In genomic region chr3:28019727-28020126, GRCm38 (mm10) we compare ENCODE assay signal across 17 mouse cellular contexts.
DNase-seq lines count a peak whose midpoint lies in the region; ATAC-seq and TF ChIP-seq lines count a peak whose summit lies in the region.
"Had no signal": no experiment of that assay in that cellular context is flagged by ENCODE, and none has a peak within 500 bp of the region (broad histone marks: within the 10 kb centered on the region; RNA-seq: fewer than 3 reads in every experiment).

No protein-coding gene starts in this region.

- no peak overlapping the region for H3K4me2 ChIP-seq in forebrain, postnatal 0 days (ENCODE audit: low read depth)
- no peak overlapping the region for H3K4me2 ChIP-seq in forebrain, embryonic 11.5 days (ENCODE audit: low read depth, low read length, severe bottlenecking)
- H3K4me2 ChIP-seq in hindbrain, embryonic 16.5 days (ENCODE audit: low read length) = no peak overlapping the region
- no peak overlapping the region for H3K4me2 ChIP-seq in hindbrain, embryonic 12.5 days (replicated peaks)
- H3K4me2 ChIP-seq: embryonic facial prominence, embryonic 13.5 days; heart, embryonic 12.5 days; intestine, embryonic 15.5 days had no signal

- TF ChIP-seq POLR2A in ES-Bruce4 (IDR thresholded peaks at IDR 0.05; ENCODE audit: insufficient read depth, low read length) = no peak
- TF ChIP-seq POLR2A in brain, embryonic 14.5 days (IDR thresholded peaks at IDR 0.05; ENCODE audit: borderline replicate concordance, extremely low read depth, insufficient read depth, insufficient read length, poor library complexity, severe bottlenecking) = no peak

- no peak overlapping the region for H3K4me3 ChIP-seq in forebrain, postnatal 0 days (ENCODE audit: low read depth, low read length)
- H3K4me3 ChIP-seq in forebrain, embryonic 11.5 days (ENCODE audit: low read depth, low read length) = no peak overlapping the region
- no peak overlapping the region for H3K4me3 ChIP-seq in hindbrain, embryonic 16.5 days (ENCODE audit: low read length)
- H3K4me3 ChIP-seq in hindbrain, embryonic 12.5 days = no peak overlapping the region
- H3K4me3 ChIP-seq in ES-Bruce4 (ENCODE audit: low read depth, low read length) = no peak overlapping the region
- H3K4me3 ChIP-seq: embryonic facial prominence, embryonic 13.5 days; heart, adult 2 months; heart, embryonic 12.5 days; intestine, embryonic 15.5 days had no signal

- H3K27ac ChIP-seq in forebrain, postnatal 0 days (ENCODE audit: low read depth, low read length) = no peak overlapping the region
- no peak overlapping the region for H3K27ac ChIP-seq in forebrain, embryonic 11.5 days (ENCODE audit: low read depth, low read length)
- H3K27ac ChIP-seq in hindbrain, embryonic 16.5 days (ENCODE audit: low read depth, low read length) = no peak overlapping the region
- H3K27ac ChIP-seq in hindbrain, embryonic 12.5 days = no peak overlapping the region
- peak overlapping the region; percentile 49; the same call in 1 of the 2 replicates for H3K27ac ChIP-seq in ES-Bruce4 (ENCODE audit: insufficient read depth, low read length)
- H3K27ac ChIP-seq: embryonic facial prominence, embryonic 13.5 days; heart, adult 2 months; intestine, embryonic 15.5 days had no signal

- ATAC-seq in forebrain, postnatal 0 days = peak; percentile 48; the same call in 1 of the 2 replicates
- no peak for ATAC-seq in forebrain, embryonic 11.5 days (replicated peaks; ENCODE audit: low FRiP score)
- ATAC-seq in hindbrain, embryonic 16.5 days = 0 out of 2 replicates have a peak, but pooled peaks have one; percentile 20
- no peak for ATAC-seq in hindbrain, embryonic 12.5 days (ENCODE audit: low FRiP score)
- ATAC-seq: intestine, embryonic 15.5 days had no signal

- no peak for DNase-seq in forebrain, postnatal 0 days
- DNase-seq in forebrain, embryonic 11.5 days (ENCODE audit: low spot score) = no peak
- peak; percentile 48 for DNase-seq in brain, embryonic 14.5 days (ENCODE audit: low read depth)
- DNase-seq: adrenal gland, postnatal 10 days; cerebellum, adult 11-12 months; cerebellum, adult 9-10 months; cerebellum, postnatal 25 days; gastrocnemius, postnatal 10 days; heart, adult 2 months; kidney, adult 18-20 months had no signal

- no peaks in the 10 kb centered on the region for H3K36me3 ChIP-seq in forebrain, postnatal 0 days (ENCODE audit: insufficient read depth)
- no peaks in the 10 kb centered on the region for H3K36me3 ChIP-seq in forebrain, embryonic 11.5 days (ENCODE audit: control insufficient read depth, insufficient read depth, low read length)
- H3K36me3 ChIP-seq in hindbrain, embryonic 16.5 days (ENCODE audit: control insufficient read depth, insufficient read depth, low read length) = no peaks in the 10 kb centered on the region
- no peaks in the 10 kb centered on the region for H3K36me3 ChIP-seq in hindbrain, embryonic 12.5 days
- H3K36me3 ChIP-seq in ES-Bruce4 (ENCODE audit: control insufficient read depth, insufficient read depth, low read length, poor library complexity, severe bottlenecking) = no peaks in the 10 kb centered on the region
- H3K36me3 ChIP-seq: embryonic facial prominence, embryonic 13.5 days; G1E; heart, embryonic 12.5 days; intestine, embryonic 15.5 days had no signal

- 55% methylated on average over 4 of the region's 4 CpGs for WGBS in forebrain, postnatal 0 days
- 93% methylated on average over 4 of the region's 4 CpGs for WGBS in forebrain, embryonic 11.5 days
- 60% methylated on average over 4 of the region's 4 CpGs for WGBS in hindbrain, embryonic 16.5 days
- WGBS in hindbrain, embryonic 12.5 days = 76% methylated on average over 4 of the region's 4 CpGs

- no peak for TF ChIP-seq CTCF in forebrain, postnatal 0 days (IDR thresholded peaks at IDR 0.05; ENCODE audit: low read depth)
- TF ChIP-seq CTCF in ES-Bruce4 (IDR thresholded peaks at IDR 0.05; ENCODE audit: low read depth, low read length) = no peak
- TF ChIP-seq CTCF in brain, embryonic 14.5 days (IDR thresholded peaks at IDR 0.05; ENCODE audit: borderline replicate concordance, extremely low read depth, insufficient read depth, insufficient read length) = no peak

- TF ChIP-seq EP300 in ES-Bruce4 (IDR thresholded peaks at IDR 0.05; ENCODE audit: insufficient read depth, low read depth, low read length) = no peak

- H3K27me3 ChIP-seq in forebrain, postnatal 0 days (ENCODE audit: insufficient read depth, low read length) = no peaks in the 10 kb centered on the region
- H3K27me3 ChIP-seq in forebrain, embryonic 11.5 days (ENCODE audit: control insufficient read depth, insufficient read depth, low read length) = no peaks in the 10 kb centered on the region
- no peaks in the 10 kb centered on the region for H3K27me3 ChIP-seq in hindbrain, embryonic 16.5 days (replicated peaks; ENCODE audit: control insufficient read depth, insufficient read depth, low read length)
- H3K27me3 ChIP-seq in hindbrain, embryonic 12.5 days = no peaks in the 10 kb centered on the region
- H3K27me3 ChIP-seq in ES-Bruce4 (ENCODE audit: control insufficient read depth, insufficient read depth, low read length, poor library complexity, severe bottlenecking) = no peaks in the 10 kb centered on the region
- H3K27me3 ChIP-seq: embryonic facial prominence, embryonic 13.5 days; heart, embryonic 12.5 days; intestine, embryonic 15.5 days had no signal

- no peaks in the 10 kb centered on the region for H3K9me3 ChIP-seq in forebrain, postnatal 0 days (ENCODE audit: low read length)
- no peaks in the 10 kb centered on the region for H3K9me3 ChIP-seq in forebrain, embryonic 11.5 days (ENCODE audit: control insufficient read depth, low read length)
- H3K9me3 ChIP-seq in hindbrain, embryonic 16.5 days (ENCODE audit: control insufficient read depth, low read length) = peaks cover 1% of the 10 kb centered on the region; the same call in 1 of the 2 replicates
- H3K9me3 ChIP-seq in hindbrain, embryonic 12.5 days (replicated peaks) = no peaks in the 10 kb centered on the region; the same call in 1 of the 2 replicates
- peaks cover 4% of the 10 kb centered on the region; the same call in 1 of the 2 replicates for H3K9me3 ChIP-seq in ES-Bruce4 (replicated peaks; ENCODE audit: control insufficient read depth, insufficient read depth, low read length, poor library complexity, severe bottlenecking)
- H3K9me3 ChIP-seq: embryonic facial prominence, embryonic 13.5 days; G1E; intestine, embryonic 15.5 days had no signal

- no peak overlapping the region for H3K9ac ChIP-seq in forebrain, postnatal 0 days
- no peak overlapping the region for H3K9ac ChIP-seq in forebrain, embryonic 11.5 days (ENCODE audit: low read length)
- H3K9ac ChIP-seq in hindbrain, embryonic 16.5 days (ENCODE audit: low read depth, low read length) = no peak overlapping the region
- H3K9ac ChIP-seq in hindbrain, embryonic 12.5 days = no peak overlapping the region
- no peak overlapping the region for H3K9ac ChIP-seq in ES-Bruce4 (ENCODE audit: low read depth, poor library complexity, severe bottlenecking)
- H3K9ac ChIP-seq: embryonic facial prominence, embryonic 13.5 days; heart, embryonic 12.5 days; intestine, embryonic 15.5 days had no signal

- 0 out of 2 replicates have a peak, but pooled peaks cover 3% of the 10 kb centered on the region for H3K4me1 ChIP-seq in forebrain, postnatal 0 days (ENCODE audit: insufficient read depth)
- H3K4me1 ChIP-seq in forebrain, embryonic 11.5 days (replicated peaks; ENCODE audit: control insufficient read depth, insufficient read depth, low read length) = no peaks in the 10 kb centered on the region
- H3K4me1 ChIP-seq in hindbrain, embryonic 16.5 days (ENCODE audit: control insufficient read depth, insufficient read depth, low read depth, low read length) = no peaks in the 10 kb centered on the region
- no peaks in the 10 kb centered on the region for H3K4me1 ChIP-seq in hindbrain, embryonic 12.5 days
- H3K4me1 ChIP-seq in ES-Bruce4 (ENCODE audit: control insufficient read depth, insufficient read depth, low read length) = no peaks in the 10 kb centered on the region
- H3K4me1 ChIP-seq: embryonic facial prominence, embryonic 13.5 days; intestine, embryonic 15.5 days had no signal

Comparison
In these comparisons a context has a peak if more than half of its experiments do, and no peak if none do; other contexts are left out.
1. ATAC-seq: peak in forebrain, postnatal 0 days (single experiment) and hindbrain, embryonic 16.5 days (single experiment); none in forebrain, embryonic 11.5 days (single experiment) and hindbrain, embryonic 12.5 days (single experiment).